Mouse (Mus musculus): ENCODE data around the gene 1700001C19Rik.
A peak's percentile ranks its signal among the peaks of the same experiment; 100 is the strongest.

- TF ChIP-seq CTCF (IDR thresholded peaks at IDR 0.05; ENCODE audit: borderline replicate concordance, insufficient read depth, low read depth, low read length) (peak; percentile 71), POLR2A (IDR thresholded peaks at IDR 0.05; ENCODE audit: borderline replicate concordance, insufficient read depth, low read length) (no peak)
Observed at GRCm38 (mm10) chr17:47482401-47482800, 45.2 kb upstream of the 1700001C19Rik start.
